Mouse (Mus musculus) lung, postnatal 14 days (tissue): ENCODE measurements around the gene Runx3.
A peak's percentile ranks its signal among the peaks of the same experiment; 100 is the strongest.

Source experiments
- DNase-seq: peaks from one replicate; pipeline ENCODE4 v3.0.0; 2021

The Runx3 gene

DNA sequence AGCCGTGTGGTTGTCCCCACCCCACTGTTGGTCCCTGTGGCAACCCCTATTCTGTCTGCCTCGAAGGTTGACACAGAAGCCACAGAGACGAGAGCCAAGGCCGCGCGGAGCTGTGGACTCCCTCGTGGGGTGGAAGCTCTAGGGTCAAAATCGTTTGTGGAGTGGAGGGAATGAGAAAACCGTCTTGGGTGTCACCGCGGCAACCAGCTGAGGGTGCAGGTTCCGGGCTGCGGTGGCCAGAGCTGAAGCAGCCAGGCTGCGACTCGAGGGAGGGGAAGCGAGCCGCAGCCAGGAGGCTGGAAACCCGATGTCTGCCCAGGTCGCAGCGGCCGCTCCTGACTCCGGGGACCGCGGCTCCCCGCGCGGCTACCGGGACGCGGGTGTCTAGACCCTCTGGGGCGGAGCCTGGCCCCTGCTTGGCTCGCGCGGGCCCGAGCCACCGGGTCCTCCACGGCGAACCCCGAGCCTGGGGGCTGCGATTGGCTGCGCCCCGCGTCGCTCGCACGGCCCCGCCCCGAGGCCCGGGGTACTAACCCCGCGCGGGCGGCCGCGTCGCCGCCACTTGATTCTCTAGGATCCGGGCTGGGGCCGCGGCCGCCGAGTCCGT, 31.6 kb downstream of the Runx3 start:
- DNase-seq: peak; percentile 24

GRCm38 (mm10) chr4:135152834-135153259, 32.4 kb downstream of the Runx3 start:
- DNase-seq: peak; percentile 32

GRCm38 (mm10) chr4:135153260-135154088, 33.0 kb downstream of the Runx3 start:
- peak; percentile 28 for DNase-seq

- DNase-seq: no peak
Measured at GRCm38 (mm10) chr4:135154089-135154949, 33.9 kb downstream of the Runx3 start.

- DNase-seq: no peak
Measured at GRCm38 (mm10) chr4:135155106-135155800, 34.8 kb downstream of the Runx3 start.

DNA sequence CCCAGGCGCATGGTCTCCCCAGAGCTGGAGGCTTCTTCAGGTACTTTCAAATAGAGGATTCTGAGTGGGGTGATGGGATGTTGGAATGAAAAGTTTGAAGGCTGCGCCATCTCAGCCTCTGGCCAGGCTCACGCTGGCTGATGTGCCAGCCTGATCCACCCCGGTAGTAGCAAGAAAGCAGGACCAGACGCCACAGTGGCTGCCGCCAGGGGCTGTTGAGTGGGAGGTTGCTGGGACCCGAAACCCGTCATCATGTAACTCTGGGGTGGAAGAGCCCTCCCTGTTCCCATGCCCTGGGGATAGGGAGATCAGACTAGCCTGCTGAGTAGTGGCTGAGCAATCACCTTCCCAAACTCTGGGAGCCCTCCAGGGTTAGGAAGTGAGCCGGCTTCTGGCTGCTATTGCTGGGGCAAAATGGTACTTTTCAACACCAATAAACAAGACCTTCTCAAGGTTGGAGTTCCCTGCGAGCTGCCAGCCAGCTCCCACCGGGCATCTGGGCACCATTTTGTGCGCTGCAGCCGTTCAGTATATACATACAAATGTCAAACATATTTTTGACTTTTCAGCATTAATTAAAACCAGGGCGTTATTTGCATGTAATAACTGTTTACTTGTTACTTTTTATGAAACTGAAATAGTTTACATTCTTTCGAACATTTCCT, 35.5 kb downstream of the Runx3 start:
- no peak for DNase-seq

- no peak for DNase-seq
Measured at GRCm38 (mm10) chr4:135156531-135156930, 36.1 kb downstream of the Runx3 start.

- no peak for DNase-seq
Measured at GRCm38 (mm10) chr4:135157329-135157728, 36.9 kb downstream of the Runx3 start.

DNA sequence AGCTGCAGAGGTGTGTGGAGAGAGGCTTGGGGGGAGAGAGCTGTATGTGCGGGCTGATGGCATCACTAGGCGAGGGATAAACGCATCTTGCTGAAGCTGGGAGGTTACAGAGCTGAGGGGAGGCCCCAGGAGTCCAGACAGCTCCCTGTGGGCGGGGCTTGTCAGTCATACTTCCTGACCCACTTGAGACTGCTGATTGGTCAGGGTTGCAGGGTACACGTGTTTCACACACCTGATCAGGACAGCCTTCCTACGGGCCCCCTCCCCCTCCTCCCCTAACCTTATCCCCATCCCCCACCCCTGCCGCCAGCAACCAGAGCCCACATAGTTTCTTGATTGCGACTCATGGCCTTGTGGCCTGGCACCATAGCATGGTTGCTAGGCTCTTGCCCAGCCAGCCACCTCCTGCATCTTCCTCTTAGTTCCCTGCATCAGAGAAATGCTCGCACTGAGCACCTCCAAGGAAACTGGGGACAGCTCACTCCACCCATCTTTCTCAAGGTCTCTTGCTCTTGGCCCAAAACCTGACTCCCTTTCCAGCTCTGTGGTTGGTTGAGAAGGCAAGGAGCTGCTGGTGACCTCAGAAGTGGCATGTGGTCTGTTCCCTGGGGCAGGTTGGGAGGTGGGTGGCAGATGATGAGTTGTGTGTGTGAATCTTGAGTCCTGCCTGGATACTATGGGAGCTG, 38.4 kb downstream of the Runx3 start:
- DNase-seq: no peak

DNA sequence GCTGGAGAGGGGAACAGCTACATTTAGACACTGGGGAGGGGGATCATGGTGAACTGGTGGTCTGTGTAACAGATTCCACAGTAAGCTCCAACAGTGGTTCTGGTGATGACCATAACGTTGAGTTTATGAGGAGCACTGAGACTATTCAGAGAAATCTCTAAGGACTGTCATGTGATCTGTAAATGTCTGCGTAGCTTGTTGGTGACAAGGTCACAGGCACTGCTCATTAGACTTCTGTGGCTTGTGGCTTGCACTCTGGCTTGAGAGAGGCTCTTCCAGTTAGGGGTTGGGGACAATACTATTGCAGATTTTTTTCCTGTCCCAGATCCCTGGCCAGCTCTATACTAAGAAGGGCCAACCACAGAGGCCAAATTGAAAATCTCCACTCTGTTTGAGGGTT, 39.2 kb downstream of the Runx3 start:
- DNase-seq: no peak

- no peak for DNase-seq
Measured at GRCm38 (mm10) chr4:135160168-135160567, 39.7 kb downstream of the Runx3 start.

GRCm38 (mm10) chr4:135161441-135161840, 41.0 kb downstream of the Runx3 start:
- no peak for DNase-seq

- DNase-seq: no peak
Measured at GRCm38 (mm10) chr4:135165761-135166160, 45.3 kb downstream of the Runx3 start.

GRCm38 (mm10) chr4:135166413-135167225, 46.2 kb downstream of the Runx3 start:
- DNase-seq: no peak

DNA sequence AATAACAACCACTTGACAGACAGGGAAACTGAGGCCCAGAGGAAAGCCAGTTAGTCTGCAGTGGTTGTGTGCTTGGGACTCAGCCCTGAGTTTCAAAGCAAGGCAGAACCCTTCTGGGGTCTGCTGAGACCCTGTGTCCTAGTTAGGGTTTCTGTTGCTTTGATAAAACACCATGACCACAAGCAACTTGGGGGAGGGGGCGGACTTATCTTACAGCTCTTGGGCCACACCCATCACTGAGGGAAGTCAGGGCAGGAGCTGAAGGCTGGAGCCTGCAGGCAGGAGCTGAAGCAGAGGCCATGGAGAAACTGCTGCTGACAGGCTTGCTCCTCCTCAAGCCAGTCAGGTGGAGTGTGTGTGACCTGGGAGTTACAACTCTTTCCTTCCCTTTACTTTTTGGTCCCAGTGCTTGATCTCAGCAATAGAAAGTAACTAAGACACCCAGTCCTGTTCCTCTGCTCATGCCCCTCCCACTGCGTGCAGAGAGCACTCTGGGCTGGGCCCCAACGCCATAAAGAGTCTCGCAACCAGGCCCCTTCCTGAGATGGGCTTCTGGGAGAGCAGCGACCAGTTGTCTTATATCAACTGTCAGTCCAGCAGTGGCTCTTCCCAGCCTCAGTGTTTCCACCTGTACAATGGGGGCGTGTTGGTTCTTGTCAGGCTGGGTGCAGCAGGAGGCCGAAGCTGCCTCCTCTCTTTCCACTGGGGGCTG, 47.5 kb downstream of the Runx3 start:
- DNase-seq: no peak

DNA sequence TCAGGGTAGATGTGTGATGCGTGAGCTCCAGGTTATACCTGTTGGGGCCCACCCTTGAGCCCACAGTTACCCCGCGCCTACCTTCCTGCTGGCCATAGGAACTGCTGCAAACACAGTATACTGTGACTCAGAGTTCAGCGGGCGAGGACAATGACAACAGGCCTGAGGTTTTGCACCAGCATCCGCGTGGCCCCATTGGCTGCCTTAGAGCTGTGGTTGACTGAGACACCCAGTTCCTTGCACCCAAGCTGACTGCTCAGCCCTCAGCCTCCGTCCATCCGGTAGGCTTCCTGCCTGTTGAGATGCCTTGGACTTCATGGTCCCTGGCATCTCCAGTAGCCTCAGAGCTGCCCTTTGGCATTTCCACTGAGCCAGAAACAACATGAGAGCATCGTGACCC, 48.6 kb downstream of the Runx3 start:
- DNase-seq: no peak

DNA sequence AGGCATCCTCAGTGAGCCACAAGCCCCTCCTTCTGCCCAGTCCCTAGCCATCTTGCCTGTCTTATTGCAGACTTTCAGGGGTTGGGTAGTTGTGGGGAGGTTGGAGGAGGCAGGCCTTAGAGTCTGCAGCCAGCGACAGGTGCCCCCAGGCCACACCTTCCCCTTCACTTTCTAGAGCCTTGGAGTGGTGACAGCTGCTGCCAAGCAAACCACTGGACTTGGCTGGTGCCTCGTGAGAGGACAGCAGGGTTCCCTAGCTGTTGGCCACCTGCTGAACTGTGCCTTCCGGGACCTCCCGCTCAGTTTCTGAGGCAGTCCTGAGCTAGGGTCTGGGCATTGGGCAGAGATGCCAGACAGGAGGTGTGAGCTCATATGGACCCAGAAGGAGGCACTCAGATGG, 49.0 kb downstream of the Runx3 start:
- DNase-seq: no peak

DNA sequence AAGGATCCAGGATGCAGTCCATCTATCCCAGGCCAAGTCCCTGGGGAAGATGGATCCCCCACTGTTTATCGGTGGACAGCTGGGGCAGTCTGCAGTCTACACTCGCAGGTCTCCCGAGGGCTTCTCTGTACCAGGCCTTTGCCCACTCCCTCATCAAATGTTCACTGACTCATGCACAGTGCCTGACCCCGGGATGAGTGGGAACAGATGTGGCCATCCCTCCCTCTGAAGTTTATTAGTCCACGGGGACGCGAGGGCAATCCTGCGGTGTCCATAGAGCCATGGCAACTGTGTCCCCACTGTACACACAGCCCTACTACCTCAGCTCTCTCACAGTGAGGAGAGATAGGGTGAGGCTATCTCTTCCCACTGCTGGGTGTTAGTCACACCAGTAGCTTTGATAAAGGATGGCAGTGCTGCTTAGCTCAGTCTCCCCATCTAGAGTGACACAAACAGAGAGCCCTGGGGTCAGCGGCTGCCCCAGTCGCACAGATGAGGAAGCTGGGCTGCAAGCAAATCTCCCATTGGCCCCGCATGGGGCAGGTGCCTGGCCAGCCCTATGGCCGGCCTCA, 50.9 kb downstream of the Runx3 start:
- DNase-seq: no peak

DNA sequence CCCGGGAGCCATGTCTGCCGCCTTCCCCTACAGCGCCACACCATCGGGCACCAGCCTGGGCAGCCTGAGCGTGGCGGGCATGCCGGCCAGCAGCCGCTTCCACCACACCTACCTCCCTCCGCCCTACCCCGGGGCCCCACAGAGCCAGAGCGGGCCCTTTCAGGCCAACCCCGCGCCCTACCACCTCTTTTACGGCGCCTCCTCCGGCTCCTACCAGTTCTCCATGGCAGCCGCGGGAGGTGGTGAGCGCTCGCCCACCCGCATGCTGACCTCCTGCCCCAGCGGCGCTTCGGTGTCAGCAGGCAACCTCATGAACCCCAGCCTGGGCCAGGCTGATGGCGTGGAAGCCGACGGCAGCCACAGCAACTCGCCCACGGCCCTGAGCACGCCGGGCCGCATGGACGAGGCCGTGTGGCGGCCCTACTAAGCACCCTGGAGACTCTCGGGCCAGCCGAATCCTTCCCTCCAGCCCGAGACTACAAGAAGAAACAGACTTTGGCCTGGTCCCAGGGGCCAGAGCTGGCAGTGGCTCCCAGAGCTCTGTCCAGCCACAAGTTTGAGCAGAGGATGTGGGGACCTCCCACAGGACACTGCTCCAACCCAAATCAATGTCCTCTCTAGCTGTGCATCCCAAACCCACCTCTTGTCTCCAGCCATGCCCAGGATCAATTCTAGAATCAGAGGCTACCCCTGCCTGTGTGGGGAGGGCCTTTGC, 55.1 kb downstream of the Runx3 start:
- peak; percentile 53 for DNase-seq
